In the genomic region with DNA sequence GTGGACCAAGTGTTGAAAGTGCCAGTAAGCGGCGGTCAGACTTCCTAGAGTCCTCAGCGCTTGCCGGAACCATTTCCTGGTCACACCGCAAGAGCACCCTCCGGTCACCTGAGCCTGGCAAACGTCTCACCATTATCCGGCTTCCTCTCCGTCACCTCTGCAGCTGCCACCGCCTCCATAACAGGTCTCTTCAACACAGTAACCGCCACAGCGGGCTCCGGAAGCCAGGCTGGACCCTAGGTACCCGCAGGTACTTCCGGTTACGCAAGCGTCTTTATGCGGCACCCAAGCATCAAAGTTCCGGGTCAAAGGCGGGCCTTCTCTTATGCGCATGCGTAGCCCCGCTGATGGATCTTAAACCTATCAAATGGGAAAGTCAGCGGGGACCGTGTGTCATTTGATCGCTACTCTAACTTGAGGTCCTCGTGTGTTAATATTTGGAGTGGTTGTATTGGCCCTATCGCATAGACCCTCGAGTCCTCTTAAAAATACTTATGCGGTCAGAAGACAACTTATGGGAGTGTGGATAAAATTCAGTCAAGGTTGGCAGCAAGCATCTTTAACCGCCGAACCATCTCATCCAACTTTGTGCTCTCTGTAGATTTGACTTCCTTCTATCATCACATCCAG, we compare ENCODE assay signal across 8 mouse cellular contexts. TPM values are rescaled to one million over a fixed set of nuclear protein-coding genes. Genes with fewer than 3 reads are reported as not detected.
DNase-seq lines count a peak whose midpoint lies in the region; ATAC-seq and TF ChIP-seq lines count a peak whose summit lies in the region.

A gene (minus strand): TSS at position 301 of the 630 bp plus-strand sequence.

- no peak for TF ChIP-seq CTCF in G1E (IDR thresholded peaks at IDR 0.05; ENCODE audit: low read depth, low read length)
- TF ChIP-seq CTCF in layer of hippocampus, adult 2 months (conservative IDR thresholded peaks at IDR 0.05), result no peak; the same call in 1 of the 2 replicates
- TF ChIP-seq CTCF in lung, embryonic 14.5 days (IDR thresholded peaks at IDR 0.05; ENCODE audit: low read depth), result no peak
- no peak for TF ChIP-seq CTCF in olfactory bulb, adult 2 months (IDR thresholded peaks at IDR 0.05; ENCODE audit: insufficient read depth, low read depth, low read length)
- TF ChIP-seq CTCF in thymus, adult 2 months (IDR thresholded peaks at IDR 0.05; ENCODE audit: borderline replicate concordance, control insufficient read depth, extremely low read depth, insufficient read depth, low read length, poor library complexity), result 0 out of 2 replicates have a peak, but pooled peaks have one; percentile 37

- H3K4me1 ChIP-seq in G1E (ENCODE audit: insufficient read depth, low read depth, low read length), result peaks cover 76% of the 10 kb centered on the region
- H3K4me1 ChIP-seq in forebrain, embryonic 16.5 days (replicated peaks; ENCODE audit: control insufficient read depth, insufficient read depth, low read length), result peaks cover 19% of the 10 kb centered on the region
- H3K4me1 ChIP-seq in lung, embryonic 14.5 days (ENCODE audit: insufficient read depth), result no peaks in the 10 kb centered on the region
- peaks cover 7% of the 10 kb centered on the region; the same call in 1 of the 2 replicates for H3K4me1 ChIP-seq in olfactory bulb, adult 2 months (ENCODE audit: control insufficient read depth, insufficient read depth, low read length)
- H3K4me1 ChIP-seq in thymus, adult 2 months (replicated peaks; ENCODE audit: control insufficient read depth, insufficient read depth, low read length), result peaks cover 8% of the 10 kb centered on the region

- ATAC-seq in G1E (ENCODE audit: extremely low read depth, insufficient number of reproducible peaks, low FRiP score, poor library complexity, severe bottlenecking), result peak; percentile 71
- ATAC-seq in forebrain, embryonic 16.5 days, result peak; percentile 86
- ATAC-seq in lung, embryonic 14.5 days (ENCODE audit: insufficient read depth), result peak; percentile 79

- peak within 1 kb of the TSS; percentile 64 for H3K9ac ChIP-seq in forebrain, embryonic 16.5 days (replicated peaks; ENCODE audit: low read depth, low read length)
- peak within 1 kb of the TSS; percentile 61 for H3K9ac ChIP-seq in lung, embryonic 14.5 days

- H3K36me3 ChIP-seq in G1E (replicated peaks), result peaks cover 80% of the 10 kb centered on the region
- H3K36me3 ChIP-seq in forebrain, embryonic 16.5 days (ENCODE audit: control insufficient read depth, insufficient read depth), result peaks cover 37% of the 10 kb centered on the region
- peaks cover 66% of the 10 kb centered on the region for H3K36me3 ChIP-seq in lung, embryonic 14.5 days (ENCODE audit: insufficient read depth)
- peaks cover 41% of the 10 kb centered on the region for H3K36me3 ChIP-seq in thymus, adult 2 months (ENCODE audit: control insufficient read depth, insufficient read depth, low read length)

- peak within 1 kb of the TSS; percentile 89 for H3K4me2 ChIP-seq in forebrain, embryonic 16.5 days (ENCODE audit: low read length)
- peak within 1 kb of the TSS; percentile 58 for H3K4me2 ChIP-seq in lung, embryonic 14.5 days

- peak within 1 kb of the TSS; percentile 68 for H3K27ac ChIP-seq in forebrain, embryonic 16.5 days (ENCODE audit: low read length)
- peak within 1 kb of the TSS; percentile 97 for H3K27ac ChIP-seq in layer of hippocampus, adult 2 months
- peak within 1 kb of the TSS; percentile 77 for H3K27ac ChIP-seq in lung, embryonic 14.5 days (ENCODE audit: low read depth)
- peak within 1 kb of the TSS; percentile 68 for H3K27ac ChIP-seq in olfactory bulb, adult 2 months (ENCODE audit: insufficient read depth, low read depth, low read length)
- H3K27ac ChIP-seq in thymus, adult 2 months (ENCODE audit: control insufficient read depth, insufficient read depth, low read length), result peak within 1 kb of the TSS; percentile 68

- no peaks in the 10 kb centered on the region for H3K27me3 ChIP-seq in G1E (ENCODE audit: insufficient read depth, low read length)
- H3K27me3 ChIP-seq in forebrain, embryonic 16.5 days (replicated peaks; ENCODE audit: control insufficient read depth, insufficient read depth, low read length), result no peaks in the 10 kb centered on the region
- H3K27me3 ChIP-seq in lung, embryonic 14.5 days (ENCODE audit: insufficient read depth, low read length), result no peaks in the 10 kb centered on the region
- H3K27me3 ChIP-seq in thymus, adult 2 months (ENCODE audit: control insufficient read depth, insufficient read depth, low read length), result no peaks in the 10 kb centered on the region

- peak; percentile 79 for DNase-seq in G1E (ENCODE audit: low spot score)
- peak; percentile 94 to 95 for DNase-seq in cerebellum, adult 18-20 months
- DNase-seq in heart, postnatal 36 days, result peak; percentile 92 to 94
- DNase-seq in layer of hippocampus, adult 2 months (ENCODE audit: low spot score in 2 of 2), result peak; percentile 94 to 95
- DNase-seq in lung, embryonic 14.5 days, result peak; percentile 98
- peak; percentile 90 for DNase-seq in thymus, adult 2 months

- intact Hi-C loops in heart, postnatal 36 days (cut with DNase I), result loop anchor here (1.0 kb wide), 1 partner anchor 32 kb away; a partner anchor contains a TSS

- 4% methylated on average over 32 of the region's 32 CpGs for WGBS in forebrain, embryonic 16.5 days
- 3% methylated on average over 32 of the region's 32 CpGs for WGBS in lung, embryonic 14.5 days
- WGBS in olfactory bulb, adult 2 months, result 4% methylated on average over 32 of the region's 32 CpGs
- 1% methylated on average over 32 of the region's 32 CpGs for WGBS in thymus, adult 2 months

- H3K4me3 ChIP-seq in G1E (ENCODE audit: low read depth, low read length), result peak within 1 kb of the TSS; percentile 74
- peak within 1 kb of the TSS; percentile 70 for H3K4me3 ChIP-seq in forebrain, embryonic 16.5 days (replicated peaks; ENCODE audit: low read length)
- H3K4me3 ChIP-seq in layer of hippocampus, adult 2 months, result peak within 1 kb of the TSS; percentile 86
- H3K4me3 ChIP-seq in lung, embryonic 14.5 days (ENCODE audit: low read depth, low read length), result peak within 1 kb of the TSS; percentile 59
- peak within 1 kb of the TSS; percentile 91 for H3K4me3 ChIP-seq in olfactory bulb, adult 2 months (ENCODE audit: insufficient read depth, low read depth, low read length)
- H3K4me3 ChIP-seq in thymus, adult 2 months (ENCODE audit: control insufficient read depth, insufficient read depth, low read length), result peak within 1 kb of the TSS; percentile 80

- TF ChIP-seq POLR2A in olfactory bulb, adult 2 months (IDR thresholded peaks at IDR 0.05; ENCODE audit: insufficient read depth, low read depth, low read length), result peak; percentile 73
- TF ChIP-seq POLR2A in thymus, adult 2 months (IDR thresholded peaks at IDR 0.05; ENCODE audit: control insufficient read depth, extremely low read depth, insufficient read depth, low read length, poor library complexity), result peak; percentile 76

- H3K9me3 ChIP-seq in G1E (replicated peaks), result no peaks in the 10 kb centered on the region
- H3K9me3 ChIP-seq in forebrain, embryonic 16.5 days (ENCODE audit: control insufficient read depth, low read length), result no peaks in the 10 kb centered on the region
- H3K9me3 ChIP-seq in lung, embryonic 14.5 days (ENCODE audit: low read depth, low read length), result no peaks in the 10 kb centered on the region

RNA-seq across cellular contexts. Expression of the gene that starts here (rescaled TPM):
- total RNA-seq in G1E (2014; fragmentation: Nextera tagmentation), result 41.2 and 52.8 TPM in 2 replicates
- 10.7 and 11.7 TPM in 2 replicates for total RNA-seq in G1E (2017)
- polyA plus RNA-seq in G1E (2012), result 63.1 and 65.3 TPM in 2 replicates
- 29.5 and 33.7 TPM in 2 replicates for polyA plus RNA-seq in forebrain, embryonic 16.5 days (2015; fragmentation: Nextera tagmentation; extraction: Ambion mirVana)
- total RNA-seq in heart, postnatal 36 days (2021), result 10 to 100 TPM; 55.0 to 55.8 TPM
- total RNA-seq in layer of hippocampus, adult 2 months (2021), result 10 to 100 TPM; 62.9 to 67.4 TPM
- 28.6 and 29.4 TPM in 2 replicates for polyA plus RNA-seq in lung, embryonic 14.5 days (2014; fragmentation: Nextera tagmentation; extraction: Ambion mirVana)
- not detected in 2 replicates for polyA plus RNA-seq in olfactory bulb, adult 2 months (2012; ENCODE audit: insufficient read depth, insufficient read length, low replicate concordance, missing spikeins)
- 184 and 185 TPM in 2 replicates for polyA plus RNA-seq in thymus, adult 2 months (2012; rRNA removed)

Comparison
In these comparisons a context has a peak if more than half of its experiments do, and no peak if none do; other contexts are left out.
1. Peak in every context shown above with its lines: DNase-seq, ATAC-seq, H3K4me3 ChIP-seq and H3K27ac ChIP-seq.